Mouse (Mus musculus): ENCODE measurements around the gene Cdon. TPM values are rescaled to one million over a fixed set of nuclear protein-coding genes. Genes with fewer than 3 reads are reported as not detected.
A peak's percentile ranks its signal among the peaks of the same experiment; 100 is the strongest.

Cdon gene
- polyA plus RNA-seq, 1 experiment from 2014 or later: 15.0 TPM

- Histone ChIP-seq H3K9me3 (no peaks in the 10 kb centered on the region), H3K9ac (replicated peaks) (no peak overlapping the region), H3K27ac (replicated peaks) (no peak overlapping the region), H3K36me3 (no peaks in the 10 kb centered on the region), H3K4me2 (replicated peaks) (no peak overlapping the region), H3K4me3 (no peak overlapping the region), H3K27me3 (no peaks in the 10 kb centered on the region), H3K4me1 (no peaks in the 10 kb centered on the region)
- 79% methylated on average over 9 of the region's 9 CpGs for WGBS
- no peak for ATAC-seq (replicated peaks)
Observed at GRCm38 (mm10) chr9:35533266-35533665, 112.3 kb downstream of the Cdon start.

GRCm38 (mm10) chr9:35535110-35535509 is 114.2 kb downstream of the Cdon start:
- Histone ChIP-seq H3K9me3 (no peaks in the 10 kb centered on the region), H3K27me3 (no peaks in the 10 kb centered on the region), H3K27ac (replicated peaks) (no peak overlapping the region), H3K9ac (replicated peaks) (no peak overlapping the region), H3K4me1 (no peaks in the 10 kb centered on the region; the same call in 1 of the 2 replicates), H3K4me2 (replicated peaks) (no peak overlapping the region), H3K36me3 (no peaks in the 10 kb centered on the region), H3K4me3 (no peak overlapping the region)
- peak; percentile 85 for ATAC-seq (replicated peaks)
- 4% methylated on average over 2 of the region's 2 CpGs for WGBS

DNA sequence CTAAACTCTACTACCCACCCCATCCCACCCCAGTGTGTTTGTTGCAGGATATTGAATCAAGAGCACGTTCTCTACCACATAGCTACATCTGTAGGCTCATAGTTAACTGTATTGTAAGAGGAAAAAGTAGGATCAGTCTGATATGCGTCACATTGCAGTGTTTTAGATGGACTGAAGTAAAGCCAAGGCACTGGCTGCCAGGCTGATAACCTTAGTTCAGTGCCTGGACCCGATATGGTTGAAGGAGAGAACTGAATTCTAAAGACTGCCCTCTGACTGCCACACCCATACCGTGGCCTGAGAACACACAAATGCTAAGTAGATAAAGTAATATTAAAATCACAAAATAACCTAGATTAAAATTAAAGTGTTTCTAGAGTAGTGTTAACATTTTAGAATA is 114.9 kb downstream of the Cdon start:
- H3K27me3 ChIP-seq: no peaks in the 10 kb centered on the region
- no peaks in the 10 kb centered on the region for H3K36me3 ChIP-seq
- no peak for ATAC-seq (replicated peaks)
- WGBS: 81% methylated on average over 4 of the region's 4 CpGs
- no peaks in the 10 kb centered on the region; the same call in 1 of the 2 replicates for H3K4me1 ChIP-seq
- H3K4me3 ChIP-seq: no peak overlapping the region
- H3K9me3 ChIP-seq: no peaks in the 10 kb centered on the region
- no peak overlapping the region for H3K9ac ChIP-seq (replicated peaks)
- H3K27ac ChIP-seq (replicated peaks): no peak overlapping the region
- no peak overlapping the region for H3K4me2 ChIP-seq (replicated peaks)

DNA sequence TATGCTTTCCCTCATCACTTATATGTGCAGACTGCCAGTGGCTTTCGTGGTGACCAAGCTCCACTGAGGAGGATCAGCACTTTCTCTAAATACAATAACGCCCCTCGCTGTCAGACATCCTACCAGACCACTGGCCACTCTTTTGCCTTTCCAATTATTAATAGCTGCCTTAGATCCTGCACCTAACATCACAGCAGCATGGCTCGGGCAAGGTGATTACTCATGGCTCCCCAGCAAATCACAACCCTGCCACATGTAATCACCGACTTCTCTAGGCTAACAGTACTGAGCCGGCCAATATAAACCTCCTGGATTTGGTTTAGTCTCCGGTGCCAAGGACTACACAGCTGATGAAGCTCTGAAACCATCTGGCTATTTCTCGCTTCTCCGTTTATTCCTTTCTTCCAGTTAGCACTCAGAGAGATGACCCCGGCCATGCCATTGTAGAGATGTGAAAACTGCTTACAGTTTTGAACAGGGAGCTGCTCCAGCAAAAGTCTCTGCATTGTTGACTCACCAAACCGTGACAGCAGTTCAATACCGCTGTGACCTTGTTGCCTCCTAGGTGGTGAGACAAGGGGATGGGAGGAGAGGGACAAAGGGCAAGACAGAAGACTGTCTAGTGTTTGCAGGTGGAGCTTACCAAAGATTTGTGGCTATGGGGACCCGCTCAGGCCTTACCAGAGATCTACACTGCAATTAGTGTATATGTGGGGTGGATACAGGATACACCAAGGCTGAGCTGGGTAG is 118.2 kb downstream of the Cdon start:
- H3K9me3 ChIP-seq: no peaks in the 10 kb centered on the region
- H3K4me2 ChIP-seq (replicated peaks): no peak overlapping the region
- H3K4me3 ChIP-seq: no peak overlapping the region
- H3K4me1 ChIP-seq: no peaks in the 10 kb centered on the region; the same call in 1 of the 2 replicates
- ATAC-seq (replicated peaks): no peak
- WGBS: 73% methylated on average over 13 of the region's 13 CpGs
- no peaks in the 10 kb centered on the region for H3K27me3 ChIP-seq
- no peak overlapping the region for H3K27ac ChIP-seq (replicated peaks)
- no peak overlapping the region for H3K9ac ChIP-seq (replicated peaks)
- 0 out of 2 replicates have a peak, but pooled peaks cover 6% of the 10 kb centered on the region for H3K36me3 ChIP-seq

DNA sequence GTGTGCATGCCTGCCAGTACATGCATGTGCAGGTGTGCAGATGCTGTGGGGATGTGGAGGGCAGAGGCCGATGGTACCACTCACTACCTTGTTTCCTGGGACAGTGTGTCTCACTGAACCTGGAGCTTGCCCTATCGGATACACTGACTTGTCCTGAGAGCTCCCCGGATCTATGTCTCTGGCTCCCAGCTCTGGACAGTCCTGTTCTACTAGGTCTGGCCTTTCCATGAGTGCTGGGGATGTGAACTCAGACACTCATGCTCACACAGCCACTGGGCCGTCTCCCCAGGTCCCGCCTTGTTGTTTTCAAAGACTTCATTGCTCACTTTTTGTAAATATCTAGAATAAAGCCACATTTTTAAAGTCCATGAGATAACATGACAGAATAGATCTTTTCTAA is 120.1 kb downstream of the Cdon start:
- no peaks in the 10 kb centered on the region for H3K9me3 ChIP-seq
- no peak overlapping the region for H3K4me2 ChIP-seq (replicated peaks)
- 89% methylated on average over 5 of the region's 5 CpGs for WGBS
- no peak for ATAC-seq (replicated peaks)
- no peak overlapping the region for H3K9ac ChIP-seq (replicated peaks)
- no peak overlapping the region for H3K4me3 ChIP-seq
- H3K36me3 ChIP-seq: peaks cover 15% of the 10 kb centered on the region; the same call in 1 of the 2 replicates
- H3K4me1 ChIP-seq: no peaks in the 10 kb centered on the region; the same call in 1 of the 2 replicates
- H3K27ac ChIP-seq (replicated peaks): no peak overlapping the region
- no peaks in the 10 kb centered on the region for H3K27me3 ChIP-seq

- no peak overlapping the region for H3K27ac ChIP-seq (replicated peaks)
- WGBS: 8% methylated on average over 6 of the region's 6 CpGs
- no peak overlapping the region for H3K4me3 ChIP-seq
- H3K4me1 ChIP-seq: no peaks in the 10 kb centered on the region; the same call in 1 of the 2 replicates
- peak; percentile 88 for ATAC-seq (replicated peaks)
- no peak overlapping the region for H3K4me2 ChIP-seq (replicated peaks)
- H3K9me3 ChIP-seq: no peaks in the 10 kb centered on the region
- H3K27me3 ChIP-seq: no peaks in the 10 kb centered on the region
- H3K36me3 ChIP-seq: peaks cover 15% of the 10 kb centered on the region; the same call in 1 of the 2 replicates
- H3K9ac ChIP-seq (replicated peaks): no peak overlapping the region
Observed at GRCm38 (mm10) chr9:35541488-35541887, 120.6 kb downstream of the Cdon start.

DNA sequence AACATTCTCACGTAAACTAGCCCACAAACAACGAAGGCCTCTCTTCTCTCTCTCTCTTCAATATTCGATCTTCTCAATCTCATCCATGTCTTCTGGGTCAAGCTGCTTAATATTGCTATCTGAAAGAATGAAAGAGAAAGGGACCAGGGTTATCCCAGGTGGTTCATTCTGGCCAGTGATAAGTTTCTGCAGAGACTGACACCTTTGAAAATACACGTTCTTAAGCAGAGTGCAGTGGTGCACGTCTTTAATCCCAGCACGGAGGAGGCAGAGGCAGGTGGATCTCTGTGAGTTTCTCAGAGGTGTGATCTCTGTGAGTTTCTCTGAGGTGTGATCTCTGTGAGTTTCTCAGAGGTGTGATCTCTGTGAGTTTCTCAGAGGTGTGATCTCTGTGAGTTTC is 121.0 kb downstream of the Cdon start:
- Histone ChIP-seq H3K4me1 (no peaks in the 10 kb centered on the region; the same call in 1 of the 2 replicates), H3K9ac (replicated peaks) (no peak overlapping the region), H3K4me2 (replicated peaks) (no peak overlapping the region), H3K36me3 (peaks cover 15% of the 10 kb centered on the region; the same call in 1 of the 2 replicates), H3K27me3 (no peaks in the 10 kb centered on the region), H3K27ac (replicated peaks) (no peak overlapping the region), H3K4me3 (no peak overlapping the region), H3K9me3 (no peaks in the 10 kb centered on the region)
- 77% methylated on average over 6 of the region's 6 CpGs for WGBS
- ATAC-seq (replicated peaks): no peak

DNA sequence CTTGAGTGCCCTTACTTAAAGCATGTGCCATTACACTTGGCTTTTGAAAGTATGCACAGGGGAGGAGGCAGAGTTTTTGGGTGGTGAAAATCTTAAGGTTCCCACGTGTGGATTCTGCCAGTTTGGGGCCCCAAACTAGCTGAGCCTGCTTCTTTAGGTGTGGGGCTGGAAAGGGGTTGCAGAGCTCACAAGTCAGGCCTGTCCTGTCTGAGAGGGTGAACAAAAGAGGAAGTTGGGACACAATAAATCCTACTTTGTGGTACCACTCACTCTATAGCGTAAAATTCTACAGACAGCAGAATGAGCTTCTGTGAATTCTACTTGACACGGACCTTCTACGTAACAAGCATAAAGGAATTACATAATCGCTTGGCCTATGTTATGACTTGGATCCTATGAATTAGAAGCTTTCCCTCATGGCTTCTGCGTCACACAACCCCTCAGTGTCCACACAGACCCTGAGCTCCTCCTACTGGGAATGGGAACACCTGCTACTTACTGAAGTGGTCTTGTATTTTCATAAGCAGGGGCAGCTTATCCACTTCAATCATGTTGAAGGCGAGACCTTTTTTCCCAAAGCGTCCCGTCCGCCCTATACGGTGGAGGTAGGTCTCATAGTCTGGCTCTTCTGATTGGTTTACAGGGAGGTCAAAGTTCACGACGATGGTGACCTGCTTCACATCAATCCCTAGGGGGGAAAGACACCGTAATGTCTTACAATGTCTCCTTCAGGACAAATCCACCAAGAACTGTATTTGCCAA is 122.4 kb downstream of the Cdon start:
- Histone ChIP-seq H3K4me3 (no peak overlapping the region), H3K4me1 (no peaks in the 10 kb centered on the region; the same call in 1 of the 2 replicates), H3K4me2 (replicated peaks) (no peak overlapping the region), H3K27ac (replicated peaks) (no peak overlapping the region), H3K36me3 (peaks cover 15% of the 10 kb centered on the region; the same call in 1 of the 2 replicates), H3K9ac (replicated peaks) (no peak overlapping the region), H3K27me3 (no peaks in the 10 kb centered on the region), H3K9me3 (no peaks in the 10 kb centered on the region)
- 88% methylated on average over 14 of the region's 14 CpGs for WGBS
- no peak for ATAC-seq (replicated peaks)

GRCm38 (mm10) chr9:35544666-35545065 is 123.7 kb downstream of the Cdon start:
- Histone ChIP-seq H3K9ac (replicated peaks) (no peak overlapping the region), H3K27me3 (no peaks in the 10 kb centered on the region), H3K36me3 (peaks cover 15% of the 10 kb centered on the region; the same call in 1 of the 2 replicates), H3K9me3 (no peaks in the 10 kb centered on the region), H3K4me1 (no peaks in the 10 kb centered on the region), H3K27ac (replicated peaks) (no peak overlapping the region), H3K4me3 (no peak overlapping the region), H3K4me2 (replicated peaks) (no peak overlapping the region)
- no peak for ATAC-seq (replicated peaks)
- 84% methylated on average over 2 of the region's 2 CpGs for WGBS

- peaks cover 15% of the 10 kb centered on the region; the same call in 1 of the 2 replicates for H3K36me3 ChIP-seq
- no peaks in the 10 kb centered on the region for H3K4me1 ChIP-seq
- H3K27ac ChIP-seq (replicated peaks): no peak overlapping the region
- no peaks in the 10 kb centered on the region for H3K9me3 ChIP-seq
- no peaks in the 10 kb centered on the region for H3K27me3 ChIP-seq
- H3K4me2 ChIP-seq (replicated peaks): no peak overlapping the region
- WGBS: 76% methylated on average over 12 of the region's 12 CpGs
- no peak for ATAC-seq (replicated peaks)
- H3K9ac ChIP-seq (replicated peaks): no peak overlapping the region
- H3K4me3 ChIP-seq: no peak overlapping the region
Observed at GRCm38 (mm10) chr9:35545704-35546103, 124.8 kb downstream of the Cdon start.

DNA sequence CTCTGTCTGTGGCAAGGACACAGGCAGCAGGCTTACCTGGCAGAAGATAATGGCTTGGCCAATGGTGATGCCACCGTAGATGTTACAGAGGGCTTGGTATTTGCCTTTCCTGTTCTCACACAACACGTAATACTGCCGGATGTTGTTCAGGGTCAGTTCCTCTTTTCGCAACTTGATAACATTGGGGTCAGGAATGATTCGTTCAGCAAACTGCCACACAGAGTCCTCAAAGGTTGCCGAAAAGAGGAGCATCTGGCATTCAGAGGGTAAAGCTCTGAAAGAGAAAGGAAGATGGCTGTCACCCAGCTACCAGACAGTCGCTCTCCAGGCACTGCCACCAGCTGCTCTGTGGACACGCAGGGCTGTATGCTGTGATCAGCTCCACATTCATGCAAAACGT is 125.8 kb downstream of the Cdon start:
- no peaks in the 10 kb centered on the region for H3K4me1 ChIP-seq
- H3K27me3 ChIP-seq: no peaks in the 10 kb centered on the region
- whole genome bisulfite sequencing: 83% methylated on average over 9 of the region's 9 CpGs
- no peak overlapping the region for H3K27ac ChIP-seq (replicated peaks)
- H3K9ac ChIP-seq (replicated peaks): no peak overlapping the region
- no peak overlapping the region for H3K4me3 ChIP-seq
- H3K4me2 ChIP-seq (replicated peaks): no peak overlapping the region
- no peaks in the 10 kb centered on the region for H3K9me3 ChIP-seq
- no peak for ATAC-seq (replicated peaks)
- H3K36me3 ChIP-seq: peaks cover 15% of the 10 kb centered on the region; the same call in 1 of the 2 replicates

GRCm38 (mm10) chr9:35548455-35548854 is 127.5 kb downstream of the Cdon start:
- Histone ChIP-seq H3K36me3 (peaks cover 8% of the 10 kb centered on the region; the same call in 1 of the 2 replicates), H3K4me3 (no peak overlapping the region), H3K27ac (replicated peaks) (no peak overlapping the region), H3K9me3 (no peaks in the 10 kb centered on the region), H3K4me2 (replicated peaks) (no peak overlapping the region), H3K27me3 (no peaks in the 10 kb centered on the region), H3K9ac (replicated peaks) (no peak overlapping the region), H3K4me1 (no peaks in the 10 kb centered on the region)
- WGBS: 81% methylated on average over 9 of the region's 9 CpGs
- ATAC-seq (replicated peaks): no peak

Measured in forebrain, embryonic 15.5 days (tissue).